Mouse (Mus musculus): ENCODE results near the gene Chrnb2. TPM values are rescaled to one million over a fixed set of nuclear protein-coding genes. Genes with fewer than 3 reads are reported as not detected.

Chrnb2 gene
- 1 to 10 TPM; 2.6 to 3.5 TPM for total RNA-seq (2023)

GRCm38 (mm10) chr3:89764119-89764724 lies at the start of gene Chrnb2:
TSS of gene Chrnb2 (minus strand) at chr3:89764632.

GRCm38 (mm10) chr3:89772968-89773709 lies 8.7 kb upstream of the Chrnb2 start, which contains the start of gene Ube2q1:
TSS of gene Ube2q1 (plus strand) at chr3:89773616.

DNA sequence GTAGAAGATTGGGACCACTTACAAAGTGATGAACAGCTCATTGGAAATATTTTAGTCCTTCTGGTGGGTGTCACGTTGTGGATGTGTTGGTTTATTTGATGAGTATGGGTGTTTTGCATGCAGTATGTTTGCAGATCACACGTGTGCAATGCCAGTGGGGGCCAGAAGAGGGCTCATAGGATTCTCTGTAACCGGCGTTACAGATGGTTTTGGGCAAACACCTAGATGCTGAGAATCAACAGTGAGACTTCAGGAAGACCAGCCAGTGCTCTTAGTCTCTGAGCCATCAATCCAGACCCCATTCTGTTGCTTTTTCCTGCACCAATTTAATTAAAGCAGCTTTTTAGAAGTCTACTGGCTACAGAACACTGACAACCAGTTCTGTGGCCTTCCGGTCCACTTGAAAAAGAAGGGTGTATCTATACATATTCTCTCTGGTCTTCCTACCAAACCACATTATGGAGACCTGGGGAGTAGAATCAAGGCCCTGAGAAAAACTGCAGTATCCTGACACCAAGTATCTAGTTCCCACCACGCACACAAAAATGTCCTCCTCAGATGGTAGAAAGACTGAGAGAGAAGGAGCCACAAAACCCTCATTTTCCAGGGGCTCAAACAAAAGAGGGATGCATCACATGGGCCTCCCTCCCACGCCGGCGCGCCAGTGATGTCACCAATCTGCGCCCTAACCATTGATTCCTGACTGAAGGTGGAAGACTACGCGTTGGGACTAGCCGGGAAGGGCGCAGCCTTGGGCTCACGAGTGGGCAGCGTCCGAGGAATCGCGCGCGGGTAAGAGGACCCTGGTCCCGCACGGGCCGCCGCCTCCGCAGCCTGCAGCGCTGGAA lies 49.8 kb downstream of the Chrnb2 start, which contains the start of gene Adar:
Gene Adar (plus strand): TSS at position 664 of the 848 bp plus-strand sequence.

Other genes starting within 250 kb of the Chrnb2 start
- gene Kcnn3, start 244.5 kb downstream of the Chrnb2 start, total RNA-seq (2023) = under 1 TPM in 1 of 2 experiments, not detected in 1; 0.12 TPM
- gene Adar, start 49.6 kb downstream of the Chrnb2 start, total RNA-seq (2023) = 100 to 1,000 TPM; 147 to 166 TPM
- gene Ube2q1, start 9.0 kb upstream of the Chrnb2 start, total RNA-seq (2023) = 10 to 100 TPM; 92.0 to 92.1 TPM
- 1 to 10 TPM; 2.0 TPM for gene She, start 66.7 kb upstream of the Chrnb2 start, total RNA-seq (2023)
- gene Il6ra, start 148.6 kb upstream of the Chrnb2 start, total RNA-seq (2023) = 100 to 1,000 TPM; 123 to 140 TPM
- gene Atp8b2, start 198.9 kb upstream of the Chrnb2 start, total RNA-seq (2023) = 100 to 1,000 TPM; 134 to 136 TPM
- gene Hax1, start 234.1 kb upstream of the Chrnb2 start, total RNA-seq (2023) = 10 to 100 TPM; 54.0 to 60.6 TPM